Mouse (Mus musculus) myocyte (in vitro differentiated cells): ENCODE measurements around the gene Dusp15.

Source experiments
- CEBPB ChIP-seq: IDR thresholded peaks from 2 replicates; pipeline ENCODE4 v1.6.1; 2011; ENCODE audit warnings: mild to moderate bottlenecking, moderate library complexity; ENCODE audit not compliant: poor library complexity, insufficient read depth, severe bottlenecking
- E2F4 ChIP-seq: IDR thresholded peaks from one replicate; pipeline ENCODE4 v1.6.1; 2011; ENCODE audit warnings: mild to moderate bottlenecking, control low read depth, moderate library complexity; ENCODE audit not compliant: insufficient read depth
- MAX ChIP-seq: IDR thresholded peaks from one replicate; pipeline ENCODE4 v1.6.1; 2011; ENCODE audit warnings: low read depth, mild to moderate bottlenecking, control low read depth
- POLR2A ChIP-seq: IDR thresholded peaks from one replicate; pipeline ENCODE4 v1.6.1; 2011; ENCODE audit warnings: low read depth, mild to moderate bottlenecking, control low read depth, moderate library complexity; ENCODE audit not compliant: insufficient read length
- TCF12 ChIP-seq: IDR thresholded peaks from one replicate; pipeline ENCODE4 v1.6.1; 2011; ENCODE audit warnings: mild to moderate bottlenecking, control low read depth; ENCODE audit not compliant: poor library complexity, insufficient read depth, severe bottlenecking
- USF1 ChIP-seq: IDR thresholded peaks from one replicate; pipeline ENCODE4 v1.6.1; 2011; ENCODE audit warnings: low read depth, mild to moderate bottlenecking, control low read depth, moderate library complexity

- TF ChIP-seq POLR2A (no peak), CEBPB (no peak), MAX (no peak), E2F4 (no peak), TCF12 (no peak), USF1 (no peak)
Measured at GRCm38 (mm10) chr2:152947098-152947497, 4.4 kb downstream of the Dusp15 start.
